Mouse (Mus musculus): ENCODE data around the gene Prkn.

GRCm38 (mm10) chr17:11807280-11807679 lies 967.1 kb downstream of the Prkn start:
- TF ChIP-seq CTCF (IDR thresholded peaks at IDR 0.05; ENCODE audit: control insufficient read depth, insufficient read depth, insufficient read length), result no peak
- TF ChIP-seq MYOD1 (IDR thresholded peaks at IDR 0.05; ENCODE audit: control insufficient read depth, insufficient read length, low read depth), result no peak
- no peak for TF ChIP-seq MYOG (IDR thresholded peaks at IDR 0.05; ENCODE audit: control insufficient read depth, extremely low read depth, insufficient read length)
